Mouse (Mus musculus) adipocyte (in vitro differentiated cells): Measurements from ENCODE around the gene Gatd1.
A peak's percentile ranks its signal among the peaks of the same experiment; 100 is the strongest.
"Not testable (repeated sequence)": the region's sequence is repeated elsewhere in the genome, so short reads cannot be mapped to it uniquely, and the experiment has no call there.

Experiments used
- DNase-seq: peaks from one replicate; pipeline ENCODE4 v3.0.0-alpha.2; 2016; ENCODE audit warnings: low spot score

The Gatd1 gene

GRCm38 (mm10) chr7:141413809-141414584 lies at the start of gene Gatd1:
TSS of gene Gatd1 (minus strand) at chr7:141414136.
- DNase-seq, result peak; percentile 98

DNA sequence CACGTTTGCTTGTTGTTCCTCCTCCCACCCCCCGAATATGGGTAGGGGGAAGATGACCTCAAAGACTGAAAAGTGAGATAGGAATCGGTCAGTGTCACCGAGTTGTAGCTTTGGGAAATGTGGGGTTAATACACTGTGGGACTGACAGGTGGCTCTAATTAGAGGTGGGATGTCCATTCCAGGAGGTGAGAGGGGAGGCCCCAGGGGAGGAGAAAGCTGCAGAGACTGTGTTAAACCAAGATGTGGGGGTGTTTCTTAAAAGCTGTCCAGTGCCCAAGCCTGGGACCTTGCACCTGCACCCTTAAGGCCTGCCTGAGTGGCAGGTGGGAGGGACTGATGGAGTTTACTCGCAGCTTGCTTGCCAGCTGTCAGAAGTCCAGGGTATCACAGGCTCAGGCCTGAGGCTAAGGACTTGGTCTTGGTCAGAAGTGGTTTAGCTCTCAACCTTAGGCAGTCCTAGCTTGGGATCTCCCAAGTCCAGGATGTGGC lies 48.4 kb upstream of the Gatd1 start:
- DNase-seq, result peak; percentile 78

DNA sequence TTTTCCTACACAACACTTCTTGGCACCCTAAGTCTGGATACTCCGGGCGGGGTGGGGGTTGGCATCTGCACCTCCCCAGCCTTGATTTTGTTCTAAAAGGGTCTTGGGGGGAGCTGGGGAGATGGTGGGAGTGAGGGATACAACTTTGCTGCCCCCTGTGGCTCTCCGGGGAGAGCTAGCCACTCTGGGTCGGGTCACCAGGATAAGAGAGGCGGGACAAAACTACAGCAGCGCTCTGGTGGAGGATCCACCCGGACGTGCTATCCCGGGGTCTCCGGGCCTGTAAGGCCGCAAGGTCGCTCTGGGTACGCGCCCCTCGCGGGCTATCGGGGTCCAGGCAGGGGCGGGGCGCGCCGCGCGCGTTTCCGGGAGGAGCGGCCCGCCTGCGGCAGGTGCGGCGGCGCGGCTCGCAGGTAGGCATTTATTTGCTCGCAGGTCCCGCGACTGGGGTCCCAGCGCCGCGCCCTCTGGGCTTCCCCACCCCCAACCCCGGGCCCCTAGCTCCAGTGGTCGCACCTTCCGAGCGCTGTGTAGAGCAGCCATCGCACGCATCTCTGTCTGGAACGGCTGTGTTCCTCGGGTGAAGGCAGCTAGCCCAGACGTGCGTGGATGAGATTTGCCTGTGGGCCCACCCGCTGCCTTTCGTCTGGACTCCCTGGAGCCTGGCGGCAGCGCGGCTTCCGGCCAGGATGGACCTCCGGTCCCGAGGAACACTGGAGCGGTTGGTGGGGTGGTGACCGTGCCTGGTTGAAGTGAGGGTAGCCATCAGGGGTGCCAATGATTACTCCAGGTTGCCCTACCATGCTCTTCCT lies 47.8 kb upstream of the Gatd1 start:
- peak; percentile 51 for DNase-seq

- peak; percentile 73 for DNase-seq
These were observed 46.6 kb upstream of the Gatd1 start, which contains the start of gene Cracr2b for GRCm38 (mm10) chr7:141460391-141461113. TSS of gene Cracr2b (plus strand) at chr7:141461094.

DNA sequence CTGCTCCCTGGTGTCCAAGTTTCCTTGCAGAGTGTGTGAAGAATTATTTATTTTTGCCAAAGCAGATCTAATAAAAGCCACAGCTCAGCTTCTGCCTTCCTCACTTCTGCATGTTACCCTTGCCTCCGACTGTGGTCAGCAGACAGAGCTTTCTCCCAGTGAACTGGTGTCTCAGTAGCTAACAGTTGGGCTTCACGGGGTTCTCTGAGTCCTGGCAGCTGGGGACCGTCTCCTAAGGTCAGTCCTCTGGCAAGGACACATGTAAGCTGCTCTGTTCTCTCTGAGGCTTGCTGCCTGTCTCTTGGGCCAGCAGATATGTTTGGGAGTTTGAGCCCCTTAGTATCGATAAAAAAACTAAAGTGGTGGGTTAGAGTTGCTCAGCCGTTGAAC lies 46.1 kb upstream of the Gatd1 start:
- no peak for DNase-seq

- peak; percentile 37 for DNase-seq
These were observed 45.4 kb upstream of the Gatd1 start for GRCm38 (mm10) chr7:141459301-141459711.

GRCm38 (mm10) chr7:141458661-141459060 lies 44.7 kb upstream of the Gatd1 start:
- no peak for DNase-seq

GRCm38 (mm10) chr7:141457986-141458660 lies 44.2 kb upstream of the Gatd1 start:
- peak; percentile 66 for DNase-seq

DNA sequence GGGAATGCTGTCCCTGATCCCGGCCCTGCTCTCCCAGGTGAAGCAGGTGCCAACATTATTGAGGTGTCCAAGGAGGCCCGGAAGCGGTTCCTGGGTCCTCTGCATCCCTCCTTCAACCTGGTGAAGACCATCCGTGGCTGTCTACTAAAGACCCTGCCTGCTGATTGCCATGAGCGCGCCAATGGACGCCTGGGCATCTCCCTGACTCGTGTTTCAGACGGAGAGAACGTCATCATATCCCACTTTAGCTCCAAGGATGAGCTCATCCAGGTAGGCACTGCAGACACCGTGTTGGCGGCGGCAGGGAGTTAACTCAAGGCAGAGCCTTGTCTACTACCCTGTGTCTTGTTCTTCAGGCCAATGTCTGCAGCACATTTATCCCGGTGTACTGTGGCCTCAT lies 43.3 kb upstream of the Gatd1 start:
- DNase-seq, result peak; percentile 41

DNA sequence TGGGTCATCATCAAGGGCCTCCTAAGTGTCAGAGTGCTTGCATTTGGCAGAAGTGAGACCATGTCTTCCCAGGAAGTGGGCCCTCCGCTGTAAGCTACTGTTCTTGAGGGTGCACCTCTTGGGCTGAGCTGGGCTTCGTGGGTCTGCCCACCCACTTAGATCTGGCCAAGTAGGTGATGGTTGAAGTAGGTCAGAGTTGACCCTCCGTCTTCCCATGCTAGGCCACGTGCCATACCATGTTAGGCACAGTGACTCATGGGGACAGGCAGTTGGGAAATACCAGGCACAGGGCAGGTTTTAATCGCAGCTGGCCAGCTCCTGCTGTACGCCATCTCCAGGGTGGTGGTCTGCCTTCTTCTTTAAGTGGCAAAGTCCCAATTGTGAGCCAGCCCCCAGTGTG lies 42.8 kb upstream of the Gatd1 start:
- DNase-seq, result peak; percentile 85

DNA sequence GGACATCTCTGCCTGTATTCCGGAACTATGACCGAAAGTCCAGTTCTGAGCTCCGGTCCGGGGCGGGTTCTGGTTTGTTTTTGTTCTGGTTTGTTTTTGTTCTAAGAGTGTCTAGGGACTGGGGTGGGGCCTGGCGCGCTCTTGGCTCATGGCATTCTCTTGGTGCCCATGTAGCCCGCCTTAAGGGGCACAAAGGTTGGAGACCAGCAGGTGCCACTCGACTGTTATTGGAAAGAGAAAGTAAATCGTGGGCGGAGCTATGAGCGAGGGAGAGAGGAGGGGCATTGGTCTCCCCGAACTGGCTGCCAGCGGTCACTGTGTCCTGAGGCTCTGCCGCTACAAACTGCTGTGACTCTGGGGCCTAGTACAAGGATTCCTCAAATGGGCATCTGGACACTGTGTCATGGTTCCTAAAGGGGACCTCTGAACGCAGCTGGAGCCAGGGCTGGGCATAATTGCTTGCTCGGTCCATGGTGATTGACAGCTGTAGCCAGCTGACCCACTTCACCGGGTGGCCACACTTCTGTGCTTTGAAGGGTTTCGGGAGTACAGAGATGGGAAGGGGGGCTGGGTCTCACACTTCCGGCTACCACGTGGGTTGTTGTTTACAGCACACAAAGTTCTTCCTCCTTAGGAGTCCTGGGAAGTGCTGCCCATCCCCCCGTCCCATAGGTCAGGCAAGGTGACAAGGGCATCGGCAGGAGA lies 41.8 kb upstream of the Gatd1 start:
- peak; percentile 90 for DNase-seq

GRCm38 (mm10) chr7:141454967-141455551 lies 41.1 kb upstream of the Gatd1 start, which contains the start of gene Pnpla2:
TSS of gene Pnpla2 (plus strand) at chr7:141455198.
- DNase-seq, result peak; percentile 90

DNA sequence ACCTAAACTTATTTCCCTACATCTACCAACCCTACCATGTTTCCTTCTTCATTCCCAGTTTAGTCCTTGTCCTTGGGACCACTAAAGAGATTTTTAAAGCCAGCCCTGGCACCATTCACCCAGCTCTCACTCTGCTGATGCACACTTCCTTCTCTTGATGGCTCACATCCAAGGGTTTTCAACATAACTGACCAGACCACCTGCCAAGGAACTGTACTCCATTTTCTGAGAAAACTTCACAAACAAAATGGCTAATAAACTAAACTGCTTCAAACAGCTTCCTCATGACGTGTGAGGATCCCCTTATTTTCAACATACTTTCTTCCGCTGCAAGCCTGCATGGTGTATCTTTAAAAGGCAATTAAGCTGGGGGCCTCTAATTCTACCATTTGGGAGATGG lies 39.7 kb upstream of the Gatd1 start:
- peak; percentile 78 for DNase-seq

GRCm38 (mm10) chr7:141451928-141452327 lies 38.0 kb upstream of the Gatd1 start:
- peak; percentile 92 for DNase-seq

- DNase-seq, result peak; percentile 86
These were observed 33.4 kb upstream of the Gatd1 start, which contains the start of gene Rplp2 for GRCm38 (mm10) chr7:141447110-141447991. TSS of gene Rplp2 (plus strand) at chr7:141447370.

DNA sequence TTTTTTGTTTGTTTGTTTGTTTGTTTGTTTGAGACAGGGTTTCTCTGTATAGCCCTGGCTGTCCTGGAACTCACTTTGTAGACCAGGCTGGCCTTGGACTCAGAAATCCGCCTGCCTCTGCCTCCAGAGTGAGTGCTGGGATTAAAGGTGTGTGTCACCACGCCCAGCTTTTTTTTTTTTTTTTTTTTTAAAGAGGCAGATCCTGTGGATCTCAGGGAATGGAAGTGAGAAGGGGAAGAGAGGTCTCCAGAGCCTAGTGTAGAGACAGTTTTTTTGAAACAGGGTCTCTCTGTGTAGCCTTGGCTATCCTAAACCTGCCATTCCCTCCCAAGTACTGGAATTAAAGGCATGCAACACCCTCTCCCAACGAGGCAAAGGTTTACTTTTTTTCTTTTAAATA lies 32.4 kb upstream of the Gatd1 start:
- not testable (repeated sequence) for DNase-seq

DNA sequence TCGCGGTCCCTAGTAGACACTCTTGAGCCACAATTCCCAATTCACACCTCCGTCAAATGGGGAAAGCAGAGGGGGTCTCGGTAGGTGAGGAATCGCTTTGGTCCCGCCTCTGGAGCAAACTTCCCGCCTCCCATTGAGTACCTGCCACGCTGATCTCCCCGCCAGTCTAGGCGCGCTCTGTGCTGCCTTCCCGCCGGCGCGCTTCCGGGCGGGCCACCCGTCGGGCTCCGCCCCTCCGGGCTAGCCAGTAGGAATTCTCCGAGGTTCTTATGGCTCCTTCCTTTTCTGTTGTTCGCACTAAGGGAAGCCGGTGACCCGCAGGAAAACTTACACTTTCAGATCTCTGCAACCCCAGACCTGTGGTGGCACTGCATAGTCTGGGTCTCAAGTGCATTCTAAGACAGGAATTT lies 29.9 kb upstream of the Gatd1 start, which contains the start of gene Pidd1:
Pidd1 (minus strand) TSS at position 198 of the 410 bp plus-strand sequence.
- DNase-seq, result peak; percentile 54

DNA sequence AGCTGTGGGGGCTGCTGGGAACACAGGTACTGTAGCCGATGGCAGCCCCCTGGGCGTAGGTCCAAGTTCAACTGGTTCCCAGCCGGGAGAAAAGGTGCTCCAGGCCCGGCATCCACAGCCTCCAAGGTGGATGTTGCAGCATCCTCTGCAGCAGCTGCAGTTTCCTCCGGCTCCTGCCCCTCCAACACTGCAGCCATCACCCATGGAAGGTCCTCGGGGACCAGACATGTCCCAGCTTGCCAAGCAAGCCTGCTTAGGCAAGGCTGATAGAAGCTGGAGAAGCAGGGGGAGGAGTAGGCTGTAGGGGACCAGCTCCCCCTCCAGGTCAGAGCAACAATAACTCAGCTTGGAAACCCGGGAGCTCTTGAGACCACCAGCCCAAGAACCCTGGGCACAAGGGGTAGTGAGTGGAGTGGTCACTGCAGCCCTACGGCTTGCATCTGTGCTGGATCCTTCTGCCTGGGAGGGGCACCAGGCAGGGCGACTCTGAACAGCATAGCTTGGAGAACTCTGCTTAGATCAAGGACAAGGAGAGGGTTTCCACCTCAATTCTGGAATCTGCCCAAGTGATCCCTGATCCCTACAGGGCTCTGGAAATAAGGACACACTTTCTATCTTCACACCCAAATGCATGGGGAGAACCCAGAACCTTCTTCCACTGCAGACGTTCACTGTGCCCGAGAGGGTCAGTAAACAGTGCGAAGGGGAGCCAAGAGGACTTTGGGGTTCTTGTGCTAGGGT lies 29.3 kb upstream of the Gatd1 start:
- no peak for DNase-seq

DNA sequence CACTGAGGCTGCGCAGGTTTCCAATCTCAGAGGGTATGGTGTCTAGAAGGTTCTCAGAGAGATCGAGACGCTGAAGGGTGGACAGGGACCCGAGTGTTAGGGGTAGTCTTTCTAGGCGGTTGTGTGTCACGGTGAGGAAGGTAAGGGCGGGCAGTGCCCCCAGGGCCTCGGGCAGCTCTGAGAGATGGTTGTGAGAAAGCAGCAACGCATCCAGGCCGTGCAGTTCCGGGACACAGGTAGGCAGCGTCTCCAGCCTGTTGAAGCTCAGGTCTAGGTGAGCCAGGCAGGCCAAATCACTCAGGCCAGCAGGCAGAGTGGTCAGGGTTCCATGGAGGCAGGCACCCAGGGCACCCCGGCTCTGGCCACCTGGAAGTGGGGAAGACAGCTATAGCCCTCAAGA lies 28.3 kb upstream of the Gatd1 start:
- DNase-seq, result no peak
